ENCODE assay signal across 29 mouse cellular contexts in genomic region chr1:130576389-130576788, GRCm38 (mm10). TPM values are rescaled to one million over a fixed set of nuclear protein-coding genes. Genes with fewer than 3 reads are reported as not detected.
DNase-seq lines count a peak whose midpoint lies in the region; ATAC-seq and TF ChIP-seq lines count a peak whose summit lies in the region.
"Had no signal": no experiment of that assay in that cellular context is flagged by ENCODE, and none has a peak within 500 bp of the region (broad histone marks: within the 10 kb centered on the region; RNA-seq: fewer than 3 reads in every experiment).

No protein-coding gene starts in this region.

- H3K4me1 ChIP-seq in forebrain, embryonic 14.5 days (ENCODE audit: control insufficient read depth, insufficient read depth, low read length), result no peaks in the 10 kb centered on the region
- H3K4me1 ChIP-seq in forebrain, embryonic 12.5 days, result no peaks in the 10 kb centered on the region
- H3K4me1 ChIP-seq in kidney, adult 2 months (ENCODE audit: control insufficient read depth, insufficient read depth, low read length), result no peaks in the 10 kb centered on the region
- no peaks in the 10 kb centered on the region for H3K4me1 ChIP-seq in kidney, embryonic 16.5 days (ENCODE audit: insufficient read depth, low read length)
- H3K4me1 ChIP-seq: embryonic facial prominence, embryonic 15.5 days; limb, embryonic 15.5 days; midbrain, embryonic 13.5 days; neural tube, embryonic 13.5 days had no signal

- peak; percentile 25 for DNase-seq in forebrain, embryonic 14.5 days (ENCODE audit: low spot score)
- DNase-seq in kidney, adult 2 months, result peak; percentile 23
- peak; percentile 23 for DNase-seq in left cerebral cortex, adult 11 months (ENCODE audit: low spot score)
- DNase-seq in left cerebral cortex, postnatal 10 days (ENCODE audit: extremely low spot score in 1 of 2, low spot score in 2 of 2), result no peak
- peak; percentile 90 for DNase-seq in Muller cell, postnatal 12 days (ENCODE audit: inconsistent ontology term)
- no peak for DNase-seq in gastrocnemius, postnatal 36 days
- DNase-seq: cerebellum, adult 11 months; cerebellum, adult 9-11 months had no signal

- TF ChIP-seq CTCF in kidney, adult 2 months (conservative IDR thresholded peaks at IDR 0.05; ENCODE audit: insufficient read depth, insufficient read length, low read depth, low read length), result no peak

- WGBS in forebrain, embryonic 14.5 days, result 38% methylated on average over 4 of the region's 4 CpGs
- WGBS in forebrain, embryonic 12.5 days, result 62% methylated on average over 4 of the region's 4 CpGs
- WGBS in kidney, adult 2 months, result 63% methylated on average over 4 of the region's 4 CpGs
- 81% methylated on average over 4 of the region's 4 CpGs for WGBS in kidney, embryonic 16.5 days

- intact Hi-C loops in left cerebral cortex, postnatal 10 days (cut with DNase I), result no loop called here
- intact Hi-C loops in gastrocnemius, postnatal 36 days (cut with DNase I), result no loop called here

- H3K27ac ChIP-seq in forebrain, embryonic 14.5 days (ENCODE audit: low read depth, low read length), result no peak overlapping the region
- H3K27ac ChIP-seq in forebrain, embryonic 12.5 days, result no peak overlapping the region
- H3K27ac ChIP-seq in kidney, adult 2 months (ENCODE audit: insufficient read depth, low read depth, low read length), result no peak overlapping the region
- no peak overlapping the region for H3K27ac ChIP-seq in kidney, embryonic 16.5 days (ENCODE audit: low read length)
- H3K27ac ChIP-seq: embryonic facial prominence, embryonic 15.5 days; gastrocnemius, adult 2 months; kidney, postnatal 0 days; limb, embryonic 15.5 days; liver, embryonic 14.5 days; midbrain, embryonic 13.5 days; neural tube, embryonic 13.5 days had no signal

- no peaks in the 10 kb centered on the region for H3K36me3 ChIP-seq in forebrain, embryonic 14.5 days (ENCODE audit: control insufficient read depth, insufficient read depth, low read length)
- H3K36me3 ChIP-seq in forebrain, embryonic 12.5 days (replicated peaks), result no peaks in the 10 kb centered on the region
- H3K36me3 ChIP-seq in kidney, adult 2 months (ENCODE audit: control insufficient read depth, insufficient read depth, low read length), result no peaks in the 10 kb centered on the region
- no peaks in the 10 kb centered on the region for H3K36me3 ChIP-seq in kidney, embryonic 16.5 days (ENCODE audit: insufficient read depth, low read length)
- H3K36me3 ChIP-seq: embryonic facial prominence, embryonic 15.5 days; limb, embryonic 15.5 days; midbrain, embryonic 13.5 days; neural tube, embryonic 13.5 days had no signal

- H3K27me3 ChIP-seq in forebrain, embryonic 14.5 days (replicated peaks; ENCODE audit: control insufficient read depth, insufficient read depth, low read length), result no peaks in the 10 kb centered on the region
- no peaks in the 10 kb centered on the region for H3K27me3 ChIP-seq in forebrain, embryonic 12.5 days
- H3K27me3 ChIP-seq in kidney, adult 2 months (replicated peaks; ENCODE audit: control insufficient read depth, insufficient read depth, low read length), result no peaks in the 10 kb centered on the region
- H3K27me3 ChIP-seq in kidney, embryonic 16.5 days (ENCODE audit: insufficient read depth, low read length), result no peaks in the 10 kb centered on the region
- H3K27me3 ChIP-seq: embryonic facial prominence, embryonic 15.5 days; limb, embryonic 15.5 days; midbrain, embryonic 13.5 days; neural tube, embryonic 13.5 days had no signal

- ATAC-seq in forebrain, embryonic 14.5 days, result no peak
- ATAC-seq in forebrain, embryonic 12.5 days (ENCODE audit: low FRiP score), result no peak
- ATAC-seq in kidney, embryonic 16.5 days (ENCODE audit: low FRiP score, low TSS enrichment), result no peak
- ATAC-seq: hindbrain, embryonic 16.5 days; intestine, embryonic 16.5 days; midbrain, embryonic 13.5 days had no signal

- H3K9me3 ChIP-seq in forebrain, embryonic 14.5 days (replicated peaks; ENCODE audit: control insufficient read depth, low read length), result no peaks in the 10 kb centered on the region
- no peaks in the 10 kb centered on the region for H3K9me3 ChIP-seq in forebrain, embryonic 12.5 days
- H3K9me3 ChIP-seq in kidney, embryonic 16.5 days (ENCODE audit: low read length), result no peaks in the 10 kb centered on the region
- H3K9me3 ChIP-seq: embryonic facial prominence, embryonic 15.5 days; limb, embryonic 15.5 days; midbrain, embryonic 13.5 days; neural tube, embryonic 13.5 days had no signal

- no peak overlapping the region for H3K4me3 ChIP-seq in forebrain, embryonic 14.5 days (ENCODE audit: low read depth, low read length)
- H3K4me3 ChIP-seq in forebrain, embryonic 12.5 days (replicated peaks), result no peak overlapping the region
- H3K4me3 ChIP-seq in kidney, adult 2 months (ENCODE audit: insufficient read depth, low read depth, low read length), result no peak overlapping the region
- no peak overlapping the region for H3K4me3 ChIP-seq in kidney, embryonic 16.5 days (ENCODE audit: low read length)
- H3K4me3 ChIP-seq: embryonic facial prominence, embryonic 15.5 days; gastrocnemius, adult 2 months; limb, embryonic 15.5 days; midbrain, embryonic 13.5 days; myocyte; neural tube, embryonic 13.5 days had no signal

- no peak overlapping the region for H3K9ac ChIP-seq in forebrain, embryonic 14.5 days (ENCODE audit: low read length)
- no peak overlapping the region for H3K9ac ChIP-seq in forebrain, embryonic 12.5 days
- no peak overlapping the region for H3K9ac ChIP-seq in kidney, embryonic 16.5 days (replicated peaks; ENCODE audit: low read length)
- H3K9ac ChIP-seq: embryonic facial prominence, embryonic 15.5 days; limb, embryonic 15.5 days; liver, embryonic 14.5 days; lung, embryonic 14.5 days; midbrain, embryonic 13.5 days; neural tube, embryonic 13.5 days had no signal

- TF ChIP-seq POLR2A in kidney, adult 2 months (IDR thresholded peaks at IDR 0.05; ENCODE audit: low read depth, low read length), result no peak

- no peak overlapping the region for H3K4me2 ChIP-seq in forebrain, embryonic 14.5 days (ENCODE audit: low read length)
- no peak overlapping the region for H3K4me2 ChIP-seq in forebrain, embryonic 12.5 days
- H3K4me2 ChIP-seq in kidney, embryonic 16.5 days (replicated peaks; ENCODE audit: low read depth, low read length), result no peak overlapping the region
- H3K4me2 ChIP-seq: embryonic facial prominence, embryonic 15.5 days; heart, embryonic 11.5 days; limb, embryonic 15.5 days; lung, embryonic 14.5 days; midbrain, embryonic 13.5 days; neural tube, embryonic 13.5 days had no signal

RNA-seq across cellular contexts. Expression of gene Zp3r, which starts 53.0 kb away (rescaled TPM):
- polyA plus RNA-seq in forebrain, embryonic 14.5 days (2014; fragmentation: Nextera tagmentation; extraction: Ambion mirVana), result not detected in 2 replicates
- polyA plus RNA-seq in forebrain, embryonic 12.5 days (2016; fragmentation: Nextera tagmentation; extraction: Ambion mirVana), result not detected in 2 replicates
- 0.10 TPM in 1 of 2 replicates, not detected in the other for polyA plus RNA-seq in kidney, adult 2 months (2012; rRNA removed)
- not detected in 2 replicates for polyA plus RNA-seq in kidney, embryonic 16.5 days (2015; fragmentation: Nextera tagmentation; extraction: Ambion mirVana)
- not detected for total RNA-seq in left cerebral cortex, postnatal 10 days (2021)
- not detected for total RNA-seq in gastrocnemius, postnatal 36 days (2021)
- total RNA-seq: adrenal gland, postnatal 14 days; common myeloid progenitor, adult 5-6 weeks; gastrocnemius, adult 2 months; hematopoietic stem cell, adult 5-6 weeks; left cerebral cortex, postnatal 4 days; megakaryocyte, adult 5-6 weeks had no signal
- polyA plus RNA-seq: embryonic facial prominence, embryonic 15.5 days; heart, embryonic 11.5 days; heart, postnatal 0 days; hindbrain, embryonic 16.5 days; kidney, postnatal 0 days; large intestine, adult 2 months; limb, embryonic 15.5 days; liver, embryonic 14.5 days; midbrain, embryonic 13.5 days; neural tube, embryonic 13.5 days had no signal

Comparison
In these comparisons a context has a peak if more than half of its experiments do, and no peak if none do; other contexts are left out.
1. DNase-seq: peak in forebrain, embryonic 14.5 days (single experiment), kidney, adult 2 months (single experiment), left cerebral cortex, adult 11 months (single experiment) and Muller cell, postnatal 12 days (single experiment); none in left cerebral cortex, postnatal 10 days (0 of 2) and gastrocnemius, postnatal 36 days (0 of 2).